Mouse (Mus musculus): Measurements from ENCODE around the gene Btrc. TPM values are rescaled to one million over a fixed set of nuclear protein-coding genes. Genes with fewer than 3 reads are reported as not detected.
"Not testable (repeated sequence)": the region's sequence is repeated elsewhere in the genome, so short reads cannot be mapped to it uniquely, and the experiment has no call there.

Btrc gene
- polyA plus RNA-seq, 1 experiment from 2014 or later, result 67.7 TPM

DNA sequence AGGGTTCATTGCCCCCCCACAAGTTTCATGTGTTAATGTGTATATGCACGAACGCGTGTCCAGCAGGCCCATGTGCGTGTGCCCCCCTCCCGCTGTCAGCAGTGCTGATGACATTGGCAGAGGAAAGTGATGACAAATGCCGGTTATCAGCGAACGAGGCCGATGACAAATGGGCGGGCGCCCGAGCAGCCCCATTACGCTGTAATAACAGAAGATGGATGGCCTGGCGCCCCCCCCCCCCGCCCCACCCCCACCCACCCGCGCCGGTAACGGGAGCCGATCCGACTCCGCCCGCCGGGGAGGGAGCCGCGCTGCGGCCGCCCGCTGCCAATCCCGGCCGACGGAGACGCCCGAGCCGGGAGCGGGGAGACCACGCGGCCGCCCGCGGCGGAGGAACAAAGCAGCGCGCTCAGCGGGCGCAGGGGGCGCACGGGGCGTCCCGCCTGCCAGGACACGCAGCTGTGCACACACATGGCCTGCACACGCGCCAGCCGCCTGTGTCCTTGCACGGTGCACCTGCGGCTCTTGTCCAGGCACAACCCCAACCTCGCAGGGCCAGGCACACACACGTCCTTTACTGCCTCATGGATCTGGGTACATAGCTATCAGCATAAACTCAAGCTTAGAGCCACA is 178.0 kb downstream of the Btrc start:
- H3K4me1 ChIP-seq (replicated peaks), result peaks cover 72% of the 10 kb centered on the region
- H3K4me2 ChIP-seq, result peak overlapping the region; percentile 60
- peak; percentile 47 for ATAC-seq (ENCODE audit: low read depth)
- under 1% methylated on average over 49 of the region's 58 CpGs for WGBS
- no peaks in the 10 kb centered on the region for H3K9me3 ChIP-seq
- H3K36me3 ChIP-seq, result no peaks in the 10 kb centered on the region
- H3K27me3 ChIP-seq, result peaks cover 35% of the 10 kb centered on the region
- peak overlapping the region; percentile 32 for H3K4me3 ChIP-seq
- peak overlapping the region; percentile 91 for H3K27ac ChIP-seq (replicated peaks)
- peak overlapping the region; percentile 66 for H3K9ac ChIP-seq

DNA sequence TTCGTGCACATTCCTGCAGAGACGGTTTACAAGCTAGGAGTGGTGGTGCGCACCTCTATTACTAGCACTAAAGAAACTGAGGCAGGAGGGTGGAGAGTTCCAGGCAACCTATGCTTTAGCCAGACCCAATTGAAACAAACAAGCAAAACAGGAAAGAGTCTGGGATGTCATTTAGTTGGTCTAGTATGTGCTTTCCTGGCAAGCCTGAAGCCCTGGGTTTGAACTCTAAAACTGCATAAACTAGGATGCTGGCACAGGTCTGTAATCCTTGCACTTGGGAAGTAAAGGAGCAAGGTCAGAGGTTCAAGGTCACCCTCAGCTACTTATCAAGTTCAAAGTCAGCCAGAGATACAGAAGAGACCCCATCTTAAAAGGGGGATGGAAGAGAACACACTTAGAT is 178.5 kb downstream of the Btrc start:
- peaks cover 73% of the 10 kb centered on the region for H3K4me1 ChIP-seq (replicated peaks)
- no peaks in the 10 kb centered on the region for H3K36me3 ChIP-seq
- no peaks in the 10 kb centered on the region for H3K9me3 ChIP-seq
- WGBS, result 12% methylated on average over 3 of the region's 3 CpGs
- H3K4me3 ChIP-seq, result peak overlapping the region; percentile 32; the same call in 1 of the 2 replicates
- H3K27ac ChIP-seq (replicated peaks), result peak overlapping the region; percentile 91
- ATAC-seq (ENCODE audit: low read depth), result no peak
- peak overlapping the region; percentile 60 for H3K4me2 ChIP-seq
- peak overlapping the region; percentile 66 for H3K9ac ChIP-seq
- H3K27me3 ChIP-seq, result peaks cover 41% of the 10 kb centered on the region

DNA sequence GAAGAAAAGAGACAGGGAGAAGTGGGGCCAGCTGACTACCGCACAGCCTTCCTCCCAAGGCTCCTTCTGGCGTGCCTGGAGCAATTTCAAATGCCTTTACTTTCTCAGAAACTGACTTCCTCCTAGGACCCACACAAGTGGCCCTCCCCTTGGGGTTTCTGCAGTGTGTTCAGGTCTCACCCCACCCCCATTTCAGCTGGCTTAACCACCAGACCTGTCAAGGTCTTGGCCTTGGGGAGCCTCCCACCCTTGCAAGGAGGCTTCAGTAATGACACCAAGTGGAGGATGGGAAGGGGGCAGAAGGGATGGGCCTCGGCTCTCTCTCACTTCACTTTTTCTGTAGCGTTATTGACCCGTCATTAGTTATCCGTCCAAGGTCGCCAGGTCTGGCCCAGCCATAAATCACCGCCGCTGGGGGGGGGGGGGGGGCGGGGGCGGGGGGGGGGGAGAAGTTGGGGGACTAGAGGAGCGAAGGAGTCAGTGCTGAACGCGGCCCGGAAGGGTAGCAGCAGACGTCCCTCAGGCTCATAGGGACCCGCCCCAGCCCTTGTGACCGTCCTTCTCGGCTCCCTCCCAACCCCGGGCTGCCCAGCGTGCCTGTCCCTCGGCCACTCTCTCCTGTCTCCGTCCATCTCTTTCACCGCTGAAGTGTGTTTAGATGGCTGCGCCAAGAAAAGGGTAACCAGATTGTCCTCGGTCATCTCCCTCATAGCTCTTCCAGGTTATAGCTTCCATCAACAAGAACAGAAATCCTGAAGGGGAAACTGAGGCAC is 180.8 kb downstream of the Btrc start:
- H3K4me1 ChIP-seq (replicated peaks), result peaks cover 78% of the 10 kb centered on the region
- no peak overlapping the region; the same call in 1 of the 2 replicates for H3K27ac ChIP-seq (replicated peaks)
- peak overlapping the region; percentile 68 for H3K9ac ChIP-seq
- H3K36me3 ChIP-seq, result no peaks in the 10 kb centered on the region
- H3K4me3 ChIP-seq, result peak overlapping the region; percentile 39
- no peaks in the 10 kb centered on the region for H3K9me3 ChIP-seq
- H3K4me2 ChIP-seq, result peak overlapping the region; percentile 79
- under 1% methylated on average over 14 of the region's 26 CpGs for WGBS
- H3K27me3 ChIP-seq, result peaks cover 48% of the 10 kb centered on the region
- no peak for ATAC-seq (ENCODE audit: low read depth)

DNA sequence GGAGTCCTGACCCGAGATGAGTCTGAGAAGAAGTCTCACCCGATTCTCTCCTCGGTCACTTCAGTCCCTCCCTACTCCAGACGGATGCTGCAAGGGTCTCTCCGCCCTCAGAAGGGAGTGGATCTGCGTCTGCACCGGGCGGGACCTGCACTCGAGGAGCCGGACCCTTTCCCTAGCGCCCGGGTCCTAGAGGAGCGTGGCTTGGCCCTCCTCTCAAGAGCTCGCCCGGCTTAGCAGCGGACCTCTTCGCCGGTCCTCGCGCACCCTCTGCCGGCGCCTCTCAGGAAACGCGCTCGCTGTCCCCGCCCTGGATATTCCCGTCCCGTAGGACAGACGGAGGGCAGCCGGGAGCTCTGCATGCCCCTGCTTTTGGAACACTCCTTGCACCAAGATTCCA is 181.4 kb downstream of the Btrc start:
- peaks cover 54% of the 10 kb centered on the region for H3K27me3 ChIP-seq

DNA sequence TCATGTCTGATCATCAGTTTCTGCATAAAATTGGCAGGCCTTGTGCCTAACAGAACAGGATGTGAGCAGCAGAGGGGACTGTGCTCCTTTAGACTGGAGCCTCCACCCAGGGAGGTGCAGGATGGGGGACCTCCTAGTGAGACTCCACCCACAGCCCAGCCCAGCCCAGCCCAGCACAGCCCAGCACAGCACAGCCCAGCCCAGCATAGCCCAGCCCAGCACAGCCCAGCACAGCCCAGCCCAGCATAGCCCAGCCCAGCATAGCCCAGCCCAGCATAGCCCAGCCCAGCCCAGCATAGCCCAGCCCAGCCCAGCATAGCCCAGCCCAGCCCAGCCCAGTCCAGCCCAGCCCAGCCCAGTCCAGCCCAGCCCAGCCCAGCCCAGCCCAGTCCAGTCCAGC is 184.7 kb downstream of the Btrc start:
- Histone ChIP-seq H3K4me1 (replicated peaks) (peaks cover 48% of the 10 kb centered on the region), H3K27me3 (peaks cover 44% of the 10 kb centered on the region), H3K27ac (replicated peaks) (peak overlapping the region; percentile 39; the same call in 1 of the 2 replicates)
- H3K36me3 ChIP-seq; H3K9me3 ChIP-seq; H3K9ac ChIP-seq; H3K4me3 ChIP-seq; ATAC-seq (ENCODE audit: low read depth); H3K4me2 ChIP-seq: not testable (repeated sequence)

More for the DNA sequence above, 181.4 kb downstream of the Btrc start:
- Histone ChIP-seq H3K9ac (peak overlapping the region; percentile 68), H3K4me3 (peak overlapping the region; percentile 39), H3K4me1 (replicated peaks) (peaks cover 78% of the 10 kb centered on the region), H3K9me3 (no peaks in the 10 kb centered on the region), H3K27ac (replicated peaks) (no peak overlapping the region; the same call in 1 of the 2 replicates), H3K36me3 (no peaks in the 10 kb centered on the region), H3K4me2 (peak overlapping the region; percentile 79)
- ATAC-seq (ENCODE audit: low read depth), result peak; percentile 40
- WGBS, result under 1% methylated on average over 30 of the region's 30 CpGs

DNA sequence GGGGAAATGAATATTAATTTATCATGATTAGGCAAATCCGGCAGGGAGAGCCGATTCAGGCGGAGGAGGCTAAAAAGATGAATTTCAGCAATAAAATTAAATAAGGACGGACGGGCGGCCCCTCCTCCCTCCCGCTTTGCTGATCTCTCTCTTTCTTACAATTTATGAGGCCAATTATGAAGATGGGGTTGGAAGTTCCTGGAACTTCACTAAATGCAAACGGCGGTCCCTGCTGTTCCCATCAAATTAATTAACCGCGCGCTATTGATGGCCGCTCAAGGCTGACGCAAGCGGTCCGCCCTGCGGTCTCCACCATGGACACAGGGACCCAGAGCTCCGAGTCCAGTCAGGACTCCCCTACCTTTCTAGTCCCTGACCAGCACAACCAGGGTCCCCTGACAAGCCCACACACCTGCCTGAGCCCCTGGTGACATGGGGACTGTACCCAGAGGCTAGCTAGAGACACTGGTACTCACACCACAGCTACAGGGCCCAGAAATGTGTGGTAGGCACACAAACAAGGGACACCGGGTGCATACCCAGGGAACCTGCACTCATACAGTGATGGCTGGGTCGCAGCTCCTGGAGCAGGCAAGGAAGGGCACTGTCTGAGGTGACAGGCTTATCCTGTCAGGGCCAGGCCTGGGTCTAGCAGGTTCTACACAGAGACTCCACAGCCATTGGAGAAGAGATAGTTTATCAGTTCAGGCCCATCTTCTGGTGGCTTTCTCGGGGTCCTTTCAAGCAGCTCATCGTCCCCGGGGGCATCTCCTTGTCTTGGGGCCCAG is 185.8 kb downstream of the Btrc start:
- Histone ChIP-seq H3K4me3 (no peak overlapping the region), H3K36me3 (peaks cover 19% of the 10 kb centered on the region), H3K9ac (0 out of 2 replicates have a peak overlapping the region, but pooled peaks have one; percentile 39), H3K4me1 (replicated peaks) (peaks cover 37% of the 10 kb centered on the region), H3K4me2 (peak overlapping the region; percentile 17; the same call in 1 of the 2 replicates), H3K27ac (replicated peaks) (peak overlapping the region; percentile 29), H3K9me3 (no peaks in the 10 kb centered on the region), H3K27me3 (peaks cover 39% of the 10 kb centered on the region)
- ATAC-seq (ENCODE audit: low read depth), result peak; percentile 15; the same call in 1 of the 2 replicates
- 45% methylated on average over 23 of the region's 23 CpGs for WGBS

DNA sequence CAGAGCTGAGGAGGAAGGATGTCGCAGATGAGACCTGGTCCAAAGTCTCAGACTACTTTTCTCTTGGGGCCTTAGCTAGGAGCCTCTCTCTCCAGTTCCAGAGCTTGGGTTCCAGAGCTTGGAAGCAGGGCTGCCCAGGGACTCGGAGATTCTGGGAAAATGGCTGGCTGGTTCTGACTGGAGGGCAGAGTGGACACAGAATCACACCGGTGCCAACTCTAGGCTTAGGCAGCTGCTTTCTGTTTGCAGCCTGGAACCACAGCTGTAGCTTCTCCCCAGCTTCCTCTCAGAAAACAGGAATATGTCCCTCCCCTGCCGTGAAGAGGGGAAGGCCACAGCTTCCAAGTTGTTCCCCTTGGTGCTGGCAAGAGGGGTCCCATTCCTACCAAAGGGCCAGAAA is 186.4 kb downstream of the Btrc start:
- ATAC-seq (ENCODE audit: low read depth), result no peak
- Histone ChIP-seq H3K4me2 (no peak overlapping the region), H3K4me1 (replicated peaks) (peaks cover 31% of the 10 kb centered on the region), H3K9ac (no peak overlapping the region), H3K36me3 (peaks cover 25% of the 10 kb centered on the region), H3K4me3 (no peak overlapping the region), H3K9me3 (no peaks in the 10 kb centered on the region), H3K27me3 (peaks cover 39% of the 10 kb centered on the region), H3K27ac (replicated peaks) (peak overlapping the region; percentile 29)
- WGBS, result 77% methylated on average over 4 of the region's 4 CpGs

DNA sequence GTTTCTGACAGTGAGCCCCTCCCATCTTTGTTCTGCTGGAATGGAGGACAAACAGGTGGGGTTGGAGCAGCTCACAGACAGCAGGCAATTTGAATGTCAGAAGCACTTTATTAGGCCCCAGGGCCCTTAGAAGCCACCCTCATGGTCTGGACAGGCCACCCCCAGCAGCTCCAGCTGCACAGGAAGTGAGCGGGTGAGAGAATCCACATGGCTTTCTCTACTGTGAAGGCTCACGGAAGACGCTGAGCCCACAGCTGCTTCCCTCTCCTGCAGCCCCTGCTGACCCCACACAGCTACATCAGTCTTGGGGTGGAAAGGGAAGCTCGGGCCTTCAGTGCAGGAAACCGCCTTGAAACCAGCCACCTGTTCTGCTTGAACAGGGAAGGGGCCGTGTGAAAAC is 188.7 kb downstream of the Btrc start:
- Histone ChIP-seq H3K36me3 (peaks cover 32% of the 10 kb centered on the region), H3K9me3 (no peaks in the 10 kb centered on the region), H3K27ac (replicated peaks) (no peak overlapping the region), H3K9ac (no peak overlapping the region), H3K4me2 (no peak overlapping the region), H3K4me1 (replicated peaks) (peaks cover 20% of the 10 kb centered on the region), H3K4me3 (no peak overlapping the region), H3K27me3 (peaks cover 18% of the 10 kb centered on the region)
- WGBS, result 64% methylated on average over 6 of the region's 6 CpGs
- ATAC-seq (ENCODE audit: low read depth), result no peak

DNA sequence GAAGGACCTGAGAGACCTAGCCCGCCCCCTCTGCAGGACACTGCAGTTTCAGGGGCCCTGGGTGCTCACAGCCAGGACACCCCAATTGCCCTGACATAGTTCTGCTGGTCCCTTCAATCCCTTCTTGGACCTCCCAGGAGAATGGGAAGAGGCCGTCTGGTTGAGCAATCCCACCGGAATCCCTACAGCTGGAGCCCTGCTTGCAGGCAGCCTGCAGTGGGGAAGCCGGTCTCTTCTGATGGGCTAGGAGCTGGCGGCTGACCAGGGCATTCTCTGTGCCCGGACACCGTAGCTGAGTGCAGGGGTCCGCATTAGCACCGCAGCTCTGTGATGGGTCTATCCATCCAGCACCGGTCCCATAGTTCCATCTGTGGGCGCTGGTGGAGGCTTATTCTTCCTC is 190.6 kb downstream of the Btrc start:
- Histone ChIP-seq H3K36me3 (peaks cover 32% of the 10 kb centered on the region), H3K4me1 (replicated peaks) (peaks cover 9% of the 10 kb centered on the region), H3K27me3 (peaks cover 14% of the 10 kb centered on the region; the same call in 1 of the 2 replicates), H3K4me3 (no peak overlapping the region), H3K9me3 (no peaks in the 10 kb centered on the region), H3K9ac (no peak overlapping the region), H3K27ac (replicated peaks) (no peak overlapping the region), H3K4me2 (no peak overlapping the region)
- WGBS, result 93% methylated on average over 11 of the region's 11 CpGs
- ATAC-seq (ENCODE audit: low read depth), result no peak

DNA sequence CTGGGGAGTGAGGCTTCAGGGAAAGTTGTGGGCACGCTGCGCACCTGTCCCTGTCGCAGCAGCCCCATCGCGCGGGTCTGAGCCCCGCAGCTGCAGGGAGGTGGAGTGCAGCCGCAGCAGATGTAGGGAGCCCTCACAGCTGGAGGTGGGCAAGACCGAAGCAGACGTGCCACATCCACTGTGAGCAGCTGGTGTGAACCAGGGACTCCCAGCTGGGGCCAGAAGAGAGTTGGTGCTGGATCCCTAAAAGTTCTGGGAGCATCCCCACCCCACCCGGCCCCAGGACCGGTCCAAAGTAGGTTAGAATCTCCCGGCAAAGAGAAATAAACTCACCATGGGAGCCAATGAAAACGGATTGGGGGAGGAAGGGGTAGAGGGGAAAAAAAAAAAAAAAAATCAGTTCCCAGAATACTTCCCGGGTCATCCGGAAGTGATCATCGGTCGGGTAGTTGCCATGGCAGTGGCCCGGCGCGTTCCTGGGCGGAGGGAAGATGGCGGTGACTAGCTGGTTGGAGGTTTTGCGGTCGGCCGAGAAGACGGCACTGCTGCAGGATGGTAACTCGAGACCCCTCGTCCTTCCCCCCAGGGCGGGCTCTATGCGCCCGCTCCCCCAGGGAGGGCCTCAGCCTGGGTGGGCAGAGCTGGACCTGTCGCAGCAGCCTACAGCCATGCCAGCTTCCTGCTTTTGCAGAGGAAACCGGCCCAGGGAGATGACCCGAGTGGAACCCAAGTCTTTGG is 196.8 kb downstream of the Btrc start, which contains the start of the genes Poll and Gm17018:
Poll (minus strand) TSS at position 379 of the 738 bp plus-strand sequence.
Gm17018 (plus strand) TSS at position 463 of the 738 bp plus-strand sequence.
- Histone ChIP-seq H3K4me1 (replicated peaks) (peaks cover 23% of the 10 kb centered on the region), H3K4me2 (peak within 1 kb of the TSS; percentile 94), H3K9me3 (no peaks in the 10 kb centered on the region), H3K27me3 (no peaks in the 10 kb centered on the region), H3K36me3 (peaks cover 3% of the 10 kb centered on the region; the same call in 1 of the 2 replicates), H3K27ac (replicated peaks) (peak within 1 kb of the TSS; percentile 82), H3K9ac (peak within 1 kb of the TSS; percentile 83), H3K4me3 (peak within 1 kb of the TSS; percentile 52)
- peak; percentile 84 for ATAC-seq (ENCODE audit: low read depth)
- WGBS, result under 1% methylated on average over 35 of the region's 35 CpGs

Measured in neural tube, embryonic 13.5 days (tissue).